Mouse (Mus musculus) layer of hippocampus, adult 2 months (tissue): ENCODE results near the gene Gm2a. TPM values are rescaled to one million over a fixed set of nuclear protein-coding genes. Genes with fewer than 3 reads are reported as not detected.

Experiments used
- DNase-seq, 2 experiments: peaks; one replicate each; pipeline ENCODE4 v3.0.0; 2022; ENCODE audit warnings: low spot score in 2 of 2
- H3K27ac ChIP-seq: fragments of 200-600 bp; 2 replicates; pipeline ENCODE4 v1.8.1; 2022
- H3K4me3 ChIP-seq: fragments of 200-600 bp; 2 replicates; pipeline ENCODE4 v1.8.1; 2022; ENCODE audit warnings: mild to moderate bottlenecking
- CTCF ChIP-seq: fragments of 200-600 bp; conservative IDR thresholded peaks from 2 replicates; pipeline ENCODE4 v1.8.1; 2022; ENCODE audit warnings: antibody characterized with exemption, mild to moderate bottlenecking, moderate library complexity
- total RNA-seq, 2 experiments: library from RNA; stranded (reverse); gene quantifications; 2 replicates each; pipeline ENCODE4 v1.2.3; 2021

Gm2a gene
- total RNA-seq, 2 experiments from 2014 or later = 29.9 to 30.8 TPM

- H3K27ac ChIP-seq = no peak overlapping the region
- no peak for TF ChIP-seq CTCF
- no peak overlapping the region for H3K4me3 ChIP-seq
- DNase-seq = no peak
These were observed 46.1 kb downstream of the Gm2a start for GRCm38 (mm10) chr11:55144011-55144410.

- TF ChIP-seq CTCF = no peak
- Histone ChIP-seq H3K4me3 (no peak overlapping the region), H3K27ac (no peak overlapping the region)
- DNase-seq = no peak
These were observed 48.9 kb downstream of the Gm2a start for GRCm38 (mm10) chr11:55146855-55147254.

GRCm38 (mm10) chr11:55147423-55147822 is 49.5 kb downstream of the Gm2a start:
- no peak for TF ChIP-seq CTCF

GRCm38 (mm10) chr11:55148461-55148860 is 50.5 kb downstream of the Gm2a start:
- H3K27ac ChIP-seq = no peak overlapping the region
- DNase-seq = no peak
- TF ChIP-seq CTCF = no peak
- H3K4me3 ChIP-seq = no peak overlapping the region

More at GRCm38 (mm10) chr11:55147423-55147822, 49.5 kb downstream of the Gm2a start:
- Histone ChIP-seq H3K4me3 (no peak overlapping the region), H3K27ac (no peak overlapping the region)
- no peak for DNase-seq

- DNase-seq = no peak
- Histone ChIP-seq H3K27ac (no peak within 1 kb of the TSS), H3K4me3 (no peak within 1 kb of the TSS)
- TF ChIP-seq CTCF = no peak
These were observed 53.7 kb downstream of the Gm2a start, which contains the start of gene Slc36a3 for GRCm38 (mm10) chr11:55151608-55152007. TSS of gene Slc36a3 (minus strand) at chr11:55151708.

- Histone ChIP-seq H3K4me3 (no peak overlapping the region), H3K27ac (no peak overlapping the region)
- TF ChIP-seq CTCF = no peak
- DNase-seq = no peak
These were observed 56.6 kb downstream of the Gm2a start for GRCm38 (mm10) chr11:55154398-55155069.

GRCm38 (mm10) chr11:55155070-55155421 is 57.1 kb downstream of the Gm2a start:
- H3K4me3 ChIP-seq = no peak overlapping the region
- no peak overlapping the region for H3K27ac ChIP-seq
- no peak for DNase-seq
- TF ChIP-seq CTCF = no peak

GRCm38 (mm10) chr11:55158785-55159359 is 61.0 kb downstream of the Gm2a start:
- Histone ChIP-seq H3K27ac (no peak overlapping the region), H3K4me3 (no peak overlapping the region)
- TF ChIP-seq CTCF = peak; percentile 94
- DNase-seq = peak; percentile 62 to 80

Other genes starting within 250 kb of the Gm2a start
- gene Lyrm7, start 237.2 kb upstream of the Gm2a start, total RNA-seq = 10 to 100 TPM; 28.7 to 30.9 TPM
- gene Hint1, start 231.7 kb upstream of the Gm2a start, total RNA-seq = 100 to 1,000 TPM; 252 to 273 TPM
- 1 to 10 TPM; 3.9 to 4.0 TPM for gene Gpx3, start 195.7 kb upstream of the Gm2a start, total RNA-seq
- gene Tnip1, start 135.2 kb upstream of the Gm2a start, total RNA-seq = 10 to 100 TPM; 33.0 to 33.1 TPM
- gene Anxa6, start 64.7 kb upstream of the Gm2a start, total RNA-seq = 100 to 1,000 TPM; 100 to 103 TPM
- gene Ccdc69, start 20.0 kb upstream of the Gm2a start, total RNA-seq = under 1 TPM in 1 of 2 experiments, not detected in 1; 0.42 TPM
- not detected for gene Slc36a3, start 53.6 kb downstream of the Gm2a start, total RNA-seq
- under 1 TPM in 1 of 2 experiments, not detected in 1; 0.33 TPM for gene Slc36a2, start 87.0 kb downstream of the Gm2a start, total RNA-seq
- gene Slc36a1, start 106.2 kb downstream of the Gm2a start, total RNA-seq = 10 to 100 TPM; 52.1 to 55.3 TPM
- under 1 TPM; 0.25 to 0.61 TPM for gene Fat2, start 238.4 kb downstream of the Gm2a start, total RNA-seq